Mouse (Mus musculus) CH12.LX (cell line): ENCODE data around the gene Mill1. TPM values are rescaled to one million over a fixed set of nuclear protein-coding genes. Genes with fewer than 3 reads are reported as not detected.

ENCODE experiments used
- DNase-seq: peaks from one replicate; pipeline ENCODE4 v3.0.0-alpha.2; 2013; ENCODE audit errors: extremely low read depth
- H3K27ac ChIP-seq: 2 replicates; pipeline ENCODE4 v1.5.1; 2012; ENCODE audit warnings: low read depth, mild to moderate bottlenecking, control low read depth, moderate library complexity; ENCODE audit not compliant: insufficient read depth
- H3K27me3 ChIP-seq: replicated peaks from 2 replicates; pipeline ENCODE3; 2012; ENCODE audit warnings: inconsistent platforms
- H3K36me3 ChIP-seq, 2 experiments: replicated peaks in 1 of 2; 2 replicates each; pipeline versions ENCODE3 to v1.6.1; 2012; ENCODE audit warnings: inconsistent platforms in 1 of 2, low read length in 1 of 2, mild to moderate bottlenecking in 1 of 2, mixed read lengths in 1 of 2, moderate library complexity in 1 of 2; ENCODE audit not compliant: control insufficient read depth in 1 of 2, insufficient read depth in 1 of 2
- H3K4me1 ChIP-seq, 2 experiments: 2 replicates each; pipeline ENCODE4 v1.6.1; 2012; ENCODE audit warnings: inconsistent platforms in 1 of 2, moderate library complexity in 1 of 2; ENCODE audit not compliant: insufficient read depth in 2 of 2, control insufficient read depth in 1 of 2
- H3K4me2 ChIP-seq: 2 replicates; pipeline ENCODE4 v1.6.1; 2012; ENCODE audit warnings: low read depth, mild to moderate bottlenecking, control low read depth; ENCODE audit not compliant: poor library complexity, insufficient read depth, severe bottlenecking
- H3K4me3 ChIP-seq, 3 experiments: fragments of 150-350 bp in 1 of 3; sonication (generic) in 1 of 3; replicated peaks in 1 of 3; 2 replicates each; pipeline versions ENCODE3 to v1.5.1; 2011 to 2012; ENCODE audit warnings: low read depth in 2 of 3, low read length in 2 of 3, mild to moderate bottlenecking in 2 of 3, moderate library complexity in 2 of 3, control low read depth in 1 of 3, improper control_type of control experiment in 1 of 3, inconsistent platforms in 1 of 3, mixed read lengths in 1 of 3; ENCODE audit not compliant: poor library complexity in 1 of 3
- H3K79me2 ChIP-seq: replicated peaks from 2 replicates; pipeline ENCODE4 v1.6.1; 2012; ENCODE audit warnings: mild to moderate bottlenecking, moderate library complexity; ENCODE audit not compliant: control insufficient read depth, poor library complexity, insufficient read depth, severe bottlenecking; ENCODE audit errors: extremely low read depth
- H3K9ac ChIP-seq: 2 replicates; pipeline ENCODE4 v1.6.1; 2012; ENCODE audit warnings: low read depth, mild to moderate bottlenecking, control low read depth, moderate library complexity; ENCODE audit not compliant: insufficient read depth
- H3K9me3 ChIP-seq: replicated peaks from 2 replicates; pipeline ENCODE3; 2012; ENCODE audit warnings: low read length, inconsistent platforms, mixed read lengths
- BHLHE40 ChIP-seq: IDR thresholded peaks from 2 replicates; pipeline ENCODE4 v1.6.1; 2011; ENCODE audit warnings: mild to moderate bottlenecking, low read depth, low read length, improper control_type of control experiment
- CTCF ChIP-seq, 2 experiments: IDR thresholded peaks in 1 of 2; conservative IDR thresholded peaks in 1 of 2; 2 replicates each; pipeline ENCODE4 v1.5.1; 2011 to 2012; ENCODE audit warnings: low read depth in 2 of 2, low read length in 2 of 2, improper control_type of control experiment in 1 of 2, inconsistent platforms in 1 of 2, mild to moderate bottlenecking in 1 of 2, moderate library complexity in 1 of 2
- E2F4 ChIP-seq: IDR thresholded peaks from 2 replicates; pipeline ENCODE4 v1.6.1; 2011; ENCODE audit warnings: low read depth, low read length, improper control_type of control experiment; ENCODE audit not compliant: insufficient replicate concordance
- ELF1 ChIP-seq: IDR thresholded peaks from 2 replicates; pipeline ENCODE4 v1.6.1; 2014; ENCODE audit warnings: low read depth, mild to moderate bottlenecking, inconsistent platforms, low read length, improper control_type of control experiment
- GABPA ChIP-seq: IDR thresholded peaks from 2 replicates; pipeline ENCODE4 v1.6.1; 2012; ENCODE audit warnings: low read depth, low read length, improper control_type of control experiment, inconsistent platforms; ENCODE audit not compliant: insufficient replicate concordance
- JUN ChIP-seq: IDR thresholded peaks from 2 replicates; pipeline ENCODE4 v1.6.1; 2011; ENCODE audit warnings: low read depth, mild to moderate bottlenecking, low read length, improper control_type of control experiment, moderate library complexity; ENCODE audit not compliant: insufficient read depth
- MAFK ChIP-seq: IDR thresholded peaks from 2 replicates; pipeline ENCODE4 v1.6.1; 2011; ENCODE audit warnings: low read length, improper control_type of control experiment; ENCODE audit not compliant: insufficient replicate concordance
- MAZ ChIP-seq: IDR thresholded peaks from 2 replicates; pipeline ENCODE4 v1.6.1; 2012; ENCODE audit warnings: low read depth, mild to moderate bottlenecking, inconsistent platforms, low read length, improper control_type of control experiment, moderate library complexity
- MYC ChIP-seq: IDR thresholded peaks from 2 replicates; pipeline ENCODE4 v1.6.1; 2011; ENCODE audit warnings: low read depth, mild to moderate bottlenecking, improper control_type of control experiment, low read length
- NRF1 ChIP-seq: IDR thresholded peaks from 2 replicates; pipeline ENCODE4 v1.6.1; 2014; ENCODE audit warnings: low read depth, mild to moderate bottlenecking, inconsistent platforms, low read length, improper control_type of control experiment, moderate library complexity
- POLR2A ChIP-seq: IDR thresholded peaks from 2 replicates; pipeline ENCODE4 v1.6.1; 2011; ENCODE audit warnings: low read depth, mild to moderate bottlenecking, improper control_type of control experiment, low read length
- SMC3 ChIP-seq: IDR thresholded peaks from 2 replicates; pipeline ENCODE4 v1.6.1; 2011; ENCODE audit warnings: low read depth, low read length, improper control_type of control experiment
- UBTF ChIP-seq: IDR thresholded peaks from 2 replicates; pipeline ENCODE4 v1.6.1; 2012; ENCODE audit warnings: low read depth, mild to moderate bottlenecking, inconsistent platforms, low read length, improper control_type of control experiment, moderate library complexity
- USF1 ChIP-seq: IDR thresholded peaks from 2 replicates; pipeline ENCODE4 v1.6.1; 2014; ENCODE audit warnings: low read depth, mild to moderate bottlenecking, inconsistent platforms, low read length, improper control_type of control experiment
- USF2 ChIP-seq: conservative IDR thresholded peaks from 2 replicates; pipeline ENCODE4 v1.6.1; 2011; ENCODE audit warnings: low read depth, low read length, improper control_type of control experiment
- ZMIZ1 ChIP-seq: IDR thresholded peaks from 2 replicates; pipeline ENCODE4 v1.6.1; 2012; ENCODE audit warnings: low read depth, mild to moderate bottlenecking, inconsistent platforms, low read length, improper control_type of control experiment
- ZNF384 ChIP-seq: IDR thresholded peaks from 2 replicates; pipeline ENCODE4 v1.6.1; 2012; ENCODE audit warnings: low read depth, low read length, improper control_type of control experiment, inconsistent platforms
- dilution Hi-C: fragments of 300-500 bp; cut with MboI; formaldehyde crosslinking; loops from 2 replicates; pipeline ENCODE4 v1.14.3; 2020; ENCODE audit warnings: low sequenced_read_pairs; ENCODE audit not compliant: extremely low pct_unique_long_range_greater_than_20kb, extremely low pct_ligation_motif_present
- in situ Hi-C: fragments of 300-500 bp; cut with MboI; formaldehyde crosslinking; loops from 3 replicates; pipeline ENCODE4 v1.14.3; 2019; ENCODE audit warnings: low sequenced_read_pairs, low pct_ligation_motif_present, low pct_unique_long_range_greater_than_20kb, mixed read lengths
- polyA plus RNA-seq: library from polyadenylated mRNA; unstranded; fragments of >175 nt; gene quantifications from 2 replicates; pipeline ENCODE4 v1.2.1, GENCODE M21; 2012; ENCODE audit warnings: low read depth; ENCODE audit not compliant: insufficient read length
- total RNA-seq, 2 experiments: library from RNA; depleted of rRNA; stranded (reverse); fragments of 300-350 nt in 1 of 2; fragments of >200 nt in 1 of 2; gene quantifications; 2 replicates each; pipeline ENCODE4 v1.2.3; 2012 to 2014

Mill1 gene
- total and polyA plus RNA-seq, 3 experiments = not detected

GRCm38 (mm10) chr7:18214699-18215098 lies 30.4 kb upstream of the Mill1 start:
- Histone ChIP-seq H3K79me2 (no peaks in the 10 kb centered on the region), H3K4me1 (no peaks in the 10 kb centered on the region), H3K36me3 (no peaks in the 10 kb centered on the region), H3K9me3 (no peaks in the 10 kb centered on the region), H3K27ac (no peak overlapping the region), H3K9ac (no peak overlapping the region), H3K4me3 (no peak overlapping the region), H3K27me3 (peaks cover 40% of the 10 kb centered on the region), H3K4me2 (no peak overlapping the region)
- dilution Hi-C loops = no loop called here
- no peak for DNase-seq
- in situ Hi-C loops = loop anchor here (25.0 kb wide), 1 partner anchor 173 kb away; no protein-coding TSS in a partner anchor
- TF ChIP-seq MYC (no peak), ELF1 (no peak), CTCF (conservative IDR thresholded peaks at IDR 0.05 in 1 of 2, IDR thresholded peaks at IDR 0.05 in 1 of 2; ENCODE audit: low read depth in 2 of 2, low read length in 2 of 2) (no peak), ZMIZ1 (no peak), GABPA (no peak), POLR2A (no peak), MAFK (no peak), UBTF (no peak), USF2 (no peak), E2F4 (no peak), USF1 (no peak), MAZ (no peak), SMC3 (no peak), BHLHE40 (no peak), JUN (no peak), NRF1 (no peak)

- dilution Hi-C loops (no loop called here), in situ Hi-C loops (no loop called here)
- H3K4me3 ChIP-seq = no peak overlapping the region
- no peaks in the 10 kb centered on the region for H3K9me3 ChIP-seq
- no peak overlapping the region for H3K4me2 ChIP-seq
- no peak overlapping the region for H3K27ac ChIP-seq
- H3K79me2 ChIP-seq = no peaks in the 10 kb centered on the region
- no peak for TF ChIP-seq ZNF384
- no peaks in the 10 kb centered on the region for H3K27me3 ChIP-seq
- no peak for DNase-seq
- H3K36me3 ChIP-seq = no peaks in the 10 kb centered on the region
- H3K9ac ChIP-seq = no peak overlapping the region
- H3K4me1 ChIP-seq = peaks cover 4 to 23% of the 10 kb centered on the region in 2 experiments; a peak in 3 of 4 replicates
Observed at GRCm38 (mm10) chr7:18238561-18238960, 6.6 kb upstream of the Mill1 start.
